Mouse (Mus musculus): ENCODE results near the gene Asic2. TPM values are rescaled to one million over a fixed set of nuclear protein-coding genes. Genes with fewer than 3 reads are reported as not detected.
"Not testable (repeated sequence)": the region's sequence is repeated elsewhere in the genome, so short reads cannot be mapped to it uniquely, and the experiment has no call there.

Asic2 gene
- polyA plus RNA-seq, 1 experiment = not detected

DNA sequence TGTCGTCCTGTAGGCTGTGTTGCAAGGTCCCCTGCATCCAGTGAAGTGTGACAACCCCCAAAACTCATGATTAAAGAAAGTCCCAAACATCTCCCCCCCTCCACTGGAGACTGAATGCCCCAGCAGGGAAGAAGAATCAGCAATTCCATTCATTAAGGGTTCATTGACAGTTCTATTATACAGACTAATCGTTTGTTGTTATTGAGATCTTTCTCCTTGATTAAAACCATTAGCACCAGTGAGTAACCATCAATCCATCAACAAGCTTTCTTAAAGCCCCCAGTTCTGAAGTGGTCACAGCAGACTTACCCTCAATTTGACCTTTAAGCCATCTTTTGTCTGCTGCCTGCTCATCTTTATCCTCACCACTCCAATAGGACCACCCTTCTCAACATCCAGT lies 688.2 kb downstream of the Asic2 start:
- no peak overlapping the region for H3K27ac ChIP-seq (ENCODE audit: insufficient read depth, low read length)
- no peak for TF ChIP-seq CTCF (IDR thresholded peaks at IDR 0.05; ENCODE audit: borderline replicate concordance, insufficient read depth, low read length)
- no peak for TF ChIP-seq POLR2A (IDR thresholded peaks at IDR 0.05; ENCODE audit: low read depth, low read length)
- no peak overlapping the region for H3K4me3 ChIP-seq (ENCODE audit: insufficient read depth, low read length)
- H3K4me1 ChIP-seq (ENCODE audit: control insufficient read depth, insufficient read depth, low read length) = no peaks in the 10 kb centered on the region

DNA sequence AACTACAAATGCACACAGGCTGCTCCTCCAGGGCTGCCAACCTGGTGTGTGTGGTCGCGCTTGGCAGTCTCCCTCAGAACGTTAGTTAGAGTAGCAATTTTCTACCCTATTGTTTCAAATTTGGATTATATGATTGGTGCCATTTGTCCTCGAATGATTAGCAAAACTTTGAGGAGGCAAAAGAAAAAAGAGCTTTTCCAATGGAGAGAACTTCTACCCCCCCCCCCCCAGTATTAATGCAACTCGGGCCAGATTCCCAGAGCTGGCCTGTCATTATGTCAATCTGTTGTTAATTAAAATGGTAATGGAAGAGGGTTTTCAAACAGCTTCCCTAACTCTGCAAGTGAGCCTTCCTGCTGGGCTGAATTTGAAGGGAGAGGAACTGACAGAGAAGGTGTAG lies 690.9 kb downstream of the Asic2 start:
- Histone ChIP-seq H3K27ac (ENCODE audit: insufficient read depth, low read length) (no peak overlapping the region), H3K4me1 (ENCODE audit: control insufficient read depth, insufficient read depth, low read length) (no peaks in the 10 kb centered on the region), H3K4me3 (ENCODE audit: insufficient read depth, low read length) (no peak overlapping the region)
- TF ChIP-seq POLR2A (IDR thresholded peaks at IDR 0.05; ENCODE audit: low read depth, low read length) (no peak), CTCF (IDR thresholded peaks at IDR 0.05; ENCODE audit: borderline replicate concordance, insufficient read depth, low read length) (no peak)

DNA sequence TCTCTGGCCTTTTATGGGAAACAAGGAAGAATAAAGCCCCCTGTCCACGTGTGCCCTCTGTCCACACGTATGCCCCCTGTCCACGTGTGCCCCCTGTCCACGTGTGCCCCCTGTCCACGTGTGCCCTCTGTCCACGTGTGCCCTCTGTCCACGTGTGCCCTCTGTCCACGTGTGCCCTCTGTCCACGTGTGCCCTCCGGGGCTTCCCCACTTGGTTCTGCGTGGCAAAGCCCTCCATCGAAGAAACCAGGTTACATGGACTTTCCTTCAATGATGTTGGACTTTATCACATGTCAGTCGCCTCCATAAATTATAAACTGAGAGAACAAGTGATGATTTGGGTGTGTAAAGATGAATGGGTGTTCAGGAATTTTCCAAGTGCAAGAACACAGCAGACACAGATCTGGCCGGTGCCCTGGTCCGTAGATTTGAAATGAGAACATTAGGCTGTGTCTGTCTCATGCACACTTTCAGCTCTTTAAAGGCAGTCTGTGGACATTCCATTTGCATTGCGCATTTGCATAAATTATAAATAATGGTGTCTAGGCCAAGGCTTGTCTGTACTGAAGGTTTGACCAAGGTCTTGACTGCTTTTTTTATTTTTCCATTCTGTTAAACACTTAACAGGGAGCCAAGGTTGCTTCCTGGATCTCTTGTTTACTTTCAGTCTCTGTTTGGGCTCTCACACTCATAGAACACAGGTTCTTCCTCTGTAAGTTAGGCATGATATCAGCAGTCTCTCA lies 695.4 kb downstream of the Asic2 start:
- Histone ChIP-seq H3K4me1 (ENCODE audit: control insufficient read depth, insufficient read depth, low read length) (no peaks in the 10 kb centered on the region), H3K27ac (ENCODE audit: insufficient read depth, low read length) (no peak overlapping the region), H3K4me3 (ENCODE audit: insufficient read depth, low read length) (no peak overlapping the region)
- no peak for TF ChIP-seq CTCF (IDR thresholded peaks at IDR 0.05; ENCODE audit: borderline replicate concordance, insufficient read depth, low read length)
- no peak for TF ChIP-seq POLR2A (IDR thresholded peaks at IDR 0.05; ENCODE audit: low read depth, low read length)

GRCm38 (mm10) chr11:81271422-81271821 lies 696.8 kb downstream of the Asic2 start:
- no peak for TF ChIP-seq CTCF (IDR thresholded peaks at IDR 0.05; ENCODE audit: borderline replicate concordance, insufficient read depth, low read length)
- no peak for TF ChIP-seq POLR2A (IDR thresholded peaks at IDR 0.05; ENCODE audit: low read depth, low read length)

GRCm38 (mm10) chr11:81270518-81270917 lies 697.7 kb downstream of the Asic2 start:
- H3K27ac ChIP-seq (ENCODE audit: insufficient read depth, low read length) = no peak overlapping the region
- no peak overlapping the region for H3K4me3 ChIP-seq (ENCODE audit: insufficient read depth, low read length)
- TF ChIP-seq POLR2A (IDR thresholded peaks at IDR 0.05; ENCODE audit: low read depth, low read length) (no peak), CTCF (IDR thresholded peaks at IDR 0.05; ENCODE audit: borderline replicate concordance, insufficient read depth, low read length) (no peak)
- no peaks in the 10 kb centered on the region for H3K4me1 ChIP-seq (ENCODE audit: control insufficient read depth, insufficient read depth, low read length)

More at GRCm38 (mm10) chr11:81271422-81271821, 696.8 kb downstream of the Asic2 start:
- Histone ChIP-seq H3K27ac (ENCODE audit: insufficient read depth, low read length) (no peak overlapping the region), H3K4me3 (ENCODE audit: insufficient read depth, low read length) (no peak overlapping the region), H3K4me1 (ENCODE audit: control insufficient read depth, insufficient read depth, low read length) (no peaks in the 10 kb centered on the region)

DNA sequence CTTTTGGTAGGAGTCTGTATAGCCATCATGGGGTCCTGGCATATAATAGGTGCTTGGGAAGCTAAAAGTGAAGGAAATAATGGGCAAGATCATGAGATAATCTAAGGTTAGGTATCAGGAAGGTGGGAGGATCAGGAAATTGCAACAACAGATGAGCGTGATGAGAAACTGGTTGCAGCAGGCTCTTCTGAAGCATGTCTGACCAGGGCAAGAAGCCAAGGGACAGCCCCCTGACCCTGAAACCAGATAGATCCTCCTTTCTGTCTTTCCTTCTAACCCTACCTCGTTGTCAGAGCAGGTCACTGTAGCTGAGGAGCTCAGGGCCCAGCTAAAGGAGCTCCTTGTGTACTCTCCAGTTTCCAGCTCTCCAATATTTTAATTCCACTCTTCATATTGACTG lies 704.5 kb downstream of the Asic2 start:
- Histone ChIP-seq H3K4me3 (ENCODE audit: insufficient read depth, low read length) (no peak overlapping the region), H3K4me1 (ENCODE audit: control insufficient read depth, insufficient read depth, low read length) (no peaks in the 10 kb centered on the region), H3K27ac (ENCODE audit: insufficient read depth, low read length) (no peak overlapping the region)
- no peak for TF ChIP-seq POLR2A (IDR thresholded peaks at IDR 0.05; ENCODE audit: low read depth, low read length)
- TF ChIP-seq CTCF (IDR thresholded peaks at IDR 0.05; ENCODE audit: borderline replicate concordance, insufficient read depth, low read length) = no peak

- TF ChIP-seq POLR2A (IDR thresholded peaks at IDR 0.05; ENCODE audit: low read depth, low read length) (no peak), CTCF (IDR thresholded peaks at IDR 0.05; ENCODE audit: borderline replicate concordance, insufficient read depth, low read length) (no peak)
- Histone ChIP-seq H3K4me1 (ENCODE audit: control insufficient read depth, insufficient read depth, low read length) (no peaks in the 10 kb centered on the region), H3K27ac (ENCODE audit: insufficient read depth, low read length) (no peak overlapping the region), H3K4me3 (ENCODE audit: insufficient read depth, low read length) (no peak overlapping the region)
Observed at GRCm38 (mm10) chr11:81263193-81263592, 705.1 kb downstream of the Asic2 start.

DNA sequence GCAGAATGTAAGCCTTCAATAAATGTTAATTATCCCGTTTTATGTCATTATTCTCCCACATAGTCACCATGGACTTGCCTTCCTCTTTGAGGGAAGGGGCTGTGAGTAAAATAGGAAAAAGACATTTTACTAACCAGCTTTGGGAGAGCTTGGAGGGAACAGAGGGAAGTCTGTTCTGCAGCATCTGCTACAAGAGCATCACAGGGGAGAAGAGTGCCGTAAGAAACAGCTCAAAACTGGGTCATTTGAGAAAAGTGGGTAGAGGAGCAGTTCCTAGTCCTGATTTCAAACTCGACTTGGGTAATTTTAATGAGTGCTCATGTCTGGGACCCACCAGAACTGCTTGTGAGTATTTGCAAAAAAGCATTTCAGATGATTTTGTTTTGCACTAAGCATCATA lies 707.0 kb downstream of the Asic2 start:
- no peak for TF ChIP-seq POLR2A (IDR thresholded peaks at IDR 0.05; ENCODE audit: low read depth, low read length)
- TF ChIP-seq CTCF (IDR thresholded peaks at IDR 0.05; ENCODE audit: borderline replicate concordance, insufficient read depth, low read length) = no peak
- H3K4me3 ChIP-seq (ENCODE audit: insufficient read depth, low read length) = no peak overlapping the region
- H3K27ac ChIP-seq (ENCODE audit: insufficient read depth, low read length) = no peak overlapping the region
- no peaks in the 10 kb centered on the region for H3K4me1 ChIP-seq (ENCODE audit: control insufficient read depth, insufficient read depth, low read length)

GRCm38 (mm10) chr11:81241183-81241582 lies 727.1 kb downstream of the Asic2 start:
- H3K27ac ChIP-seq (ENCODE audit: insufficient read depth, low read length); H3K4me3 ChIP-seq (ENCODE audit: insufficient read depth, low read length); H3K4me1 ChIP-seq (ENCODE audit: control insufficient read depth, insufficient read depth, low read length): not testable (repeated sequence)

GRCm38 (mm10) chr11:81239966-81240681 lies 728.1 kb downstream of the Asic2 start:
- Histone ChIP-seq H3K4me1 (ENCODE audit: control insufficient read depth, insufficient read depth, low read length) (no peaks in the 10 kb centered on the region), H3K27ac (ENCODE audit: insufficient read depth, low read length) (no peak overlapping the region), H3K4me3 (ENCODE audit: insufficient read depth, low read length) (no peak overlapping the region)
- TF ChIP-seq POLR2A (IDR thresholded peaks at IDR 0.05; ENCODE audit: low read depth, low read length) (no peak), CTCF (IDR thresholded peaks at IDR 0.05; ENCODE audit: borderline replicate concordance, insufficient read depth, low read length) (peak; percentile 21; the same call in 1 of the 2 replicates)

Measured in embryonic fibroblast, embryonic 13.5 days (primary cell).